Mouse (Mus musculus) hindbrain, embryonic 13.5 days (tissue): Measurements from ENCODE around the gene Ctdspl2. TPM values are rescaled to one million over a fixed set of nuclear protein-coding genes. Genes with fewer than 3 reads are reported as not detected.

Source experiments
- microRNA-seq: library from miRNA; unstranded; fragments of <30 nt; microRNA quantifications from one replicate; pipeline ENCODE4, GENCODE M21; 2016
- polyA plus RNA-seq: library from polyadenylated mRNA; unstranded; fragments of >200 nt; fragmentation: Nextera tagmentation; extraction: Ambion mirVana; gene quantifications from 2 replicates; pipeline ENCODE4 v1.2.1, GENCODE M21; 2015

The Ctdspl2 gene
- polyA plus RNA-seq, 1 experiment from 2014 or later: 42.8 TPM

Small RNA genes lying within 50 kb of the gene (microRNA-seq; reads per million reads assigned to microRNA genes)
- not detected for gene Gm47314

Other genes starting within 250 kb of the Ctdspl2 start
- 28.8 and 33.0 TPM in 2 replicates for gene Frmd5, start 148.9 kb upstream of the Ctdspl2 start, polyA plus RNA-seq
- 33.6 and 34.6 TPM in 2 replicates for gene Casc4, start 89.0 kb upstream of the Ctdspl2 start, polyA plus RNA-seq
- 0.47 and 0.66 TPM in 2 replicates for gene Mageb3, start 91 bp downstream of the Ctdspl2 start, polyA plus RNA-seq
- gene Eif3j1, start 72.5 kb downstream of the Ctdspl2 start, polyA plus RNA-seq: 10.9 and 11.5 TPM in 2 replicates
- 8.3 and 8.9 TPM in 2 replicates for gene Spg11, start 162.4 kb downstream of the Ctdspl2 start, polyA plus RNA-seq
- gene B2m, start 191.7 kb downstream of the Ctdspl2 start, polyA plus RNA-seq: 112 and 119 TPM in 2 replicates
- gene Trim69, start 204.7 kb downstream of the Ctdspl2 start, polyA plus RNA-seq: not detected in 2 replicates
- gene Patl2, start 230.2 kb downstream of the Ctdspl2 start, polyA plus RNA-seq: not detected in 2 replicates
- not detected in 2 replicates for gene Terb2, start 230.3 kb downstream of the Ctdspl2 start, polyA plus RNA-seq